ENCODE assay signal across 7 mouse cellular contexts in genomic region chr2:174438737-174439449, GRCm38 (mm10). TPM values are rescaled to one million over a fixed set of nuclear protein-coding genes. Genes with fewer than 3 reads are reported as not detected.
DNase-seq lines count a peak whose midpoint lies in the region; ATAC-seq lines count a peak whose summit lies in the region.

Ctsz (minus strand) TSS chr2:174439039.

- no peaks in the 10 kb centered on the region for H3K36me3 ChIP-seq in limb, embryonic 11.5 days (ENCODE audit: control insufficient read depth, insufficient read depth, low read length)
- H3K36me3 ChIP-seq in midbrain, embryonic 12.5 days = no peaks in the 10 kb centered on the region

- WGBS in limb, embryonic 11.5 days = 1% methylated on average over 37 of the region's 38 CpGs
- 1% methylated on average over 38 of the region's 38 CpGs for WGBS in midbrain, embryonic 12.5 days

- no peaks in the 10 kb centered on the region for H3K27me3 ChIP-seq in limb, embryonic 11.5 days (ENCODE audit: control insufficient read depth, insufficient read depth, low read length)
- no peaks in the 10 kb centered on the region; the same call in 1 of the 2 replicates for H3K27me3 ChIP-seq in midbrain, embryonic 12.5 days

- H3K9ac ChIP-seq in limb, embryonic 11.5 days (ENCODE audit: low read length) = peak within 1 kb of the TSS; percentile 68
- H3K9ac ChIP-seq in midbrain, embryonic 12.5 days (replicated peaks) = peak within 1 kb of the TSS; percentile 59

- H3K27ac ChIP-seq in limb, embryonic 11.5 days (replicated peaks; ENCODE audit: low read depth, low read length) = no peak within 1 kb of the TSS
- H3K27ac ChIP-seq in midbrain, embryonic 12.5 days (replicated peaks) = no peak within 1 kb of the TSS; the same call in 1 of the 2 replicates

- peaks cover 8% of the 10 kb centered on the region for H3K4me1 ChIP-seq in limb, embryonic 11.5 days (ENCODE audit: control insufficient read depth, insufficient read depth, low read length)
- peaks cover 20% of the 10 kb centered on the region for H3K4me1 ChIP-seq in midbrain, embryonic 12.5 days

- peak within 1 kb of the TSS; percentile 51 for H3K4me3 ChIP-seq in limb, embryonic 11.5 days (ENCODE audit: low read depth, low read length)
- H3K4me3 ChIP-seq in midbrain, embryonic 12.5 days = peak within 1 kb of the TSS; percentile 56

- ATAC-seq in limb, embryonic 11.5 days (ENCODE audit: insufficient number of reproducible peaks, low FRiP score, low TSS enrichment, low read depth) = peak; percentile 72
- ATAC-seq in midbrain, embryonic 12.5 days (ENCODE audit: low FRiP score, low read depth) = peak; percentile 84

- DNase-seq in adrenal gland, postnatal 14 days = peak; percentile 87
- peak; percentile 79 for DNase-seq in embryo, embryonic 9.5 days (ENCODE audit: extremely low spot score)
- DNase-seq in heart, adult 11 months = peak; percentile 99
- DNase-seq in kidney, adult 11 months = peak; percentile 75
- DNase-seq in limb, embryonic 11.5 days (ENCODE audit: low spot score) = peak; percentile 78
- peak; percentile 73 for DNase-seq in spleen, adult 12 weeks (ENCODE audit: low spot score)

- H3K9me3 ChIP-seq in limb, embryonic 11.5 days (ENCODE audit: control insufficient read depth, low read length) = no peaks in the 10 kb centered on the region
- H3K9me3 ChIP-seq in midbrain, embryonic 12.5 days = no peaks in the 10 kb centered on the region

- H3K4me2 ChIP-seq in limb, embryonic 11.5 days (ENCODE audit: low read depth, severe bottlenecking) = peak within 1 kb of the TSS; percentile 54
- H3K4me2 ChIP-seq in midbrain, embryonic 12.5 days (replicated peaks) = peak within 1 kb of the TSS; percentile 71

RNA-seq across cellular contexts. Expression of gene Ctsz, which starts in this region (rescaled TPM):
- total RNA-seq in adrenal gland, postnatal 14 days (2021) = 154 and 160 TPM in 2 replicates
- 99.6 and 106 TPM in 2 replicates for polyA plus RNA-seq in limb, embryonic 11.5 days (2014; fragmentation: Nextera tagmentation; extraction: Ambion mirVana)
- polyA plus RNA-seq in midbrain, embryonic 12.5 days (2016; fragmentation: Nextera tagmentation; extraction: Ambion mirVana) = 76.6 and 89.2 TPM in 2 replicates
